ENCODE assay signal across 8 mouse cellular contexts in the genomic region with DNA sequence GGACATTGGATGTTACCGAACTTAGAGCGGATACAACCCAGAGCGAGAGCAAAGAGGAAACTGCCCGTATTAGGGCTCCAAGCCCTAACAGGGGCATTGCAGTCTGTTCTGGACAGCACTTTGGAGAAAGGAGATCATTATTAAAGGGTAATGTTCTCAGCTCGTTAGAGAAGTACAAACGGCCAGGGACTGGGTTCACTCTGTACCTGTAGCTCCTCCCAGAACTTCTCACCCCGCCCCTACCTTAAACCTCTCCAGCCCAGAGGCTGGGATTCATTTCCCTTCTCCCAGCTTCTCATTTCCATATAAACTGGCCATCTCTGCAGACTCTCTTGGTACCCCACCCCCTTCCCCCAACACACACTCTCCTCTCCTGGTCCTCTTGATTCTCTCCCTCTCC. TPM values are rescaled to one million over a fixed set of nuclear protein-coding genes. Genes with fewer than 3 reads are reported as not detected.
DNase-seq lines count a peak whose midpoint lies in the region; ATAC-seq lines count a peak whose summit lies in the region.

No protein-coding gene starts in this region.

- H3K9me3 ChIP-seq in heart, embryonic 14.5 days (ENCODE audit: control insufficient read depth, low read length): no peaks in the 10 kb centered on the region
- H3K9me3 ChIP-seq in hindbrain, embryonic 15.5 days: no peaks in the 10 kb centered on the region
- no peaks in the 10 kb centered on the region for H3K9me3 ChIP-seq in liver, embryonic 13.5 days (replicated peaks)
- no peaks in the 10 kb centered on the region for H3K9me3 ChIP-seq in stomach, embryonic 16.5 days (replicated peaks; ENCODE audit: control insufficient read depth, low read length)

- no peak for ATAC-seq in heart, embryonic 14.5 days (ENCODE audit: insufficient number of reproducible peaks, insufficient read depth, low FRiP score, low read depth)
- no peak for ATAC-seq in hindbrain, embryonic 15.5 days (ENCODE audit: low FRiP score, low read depth)
- ATAC-seq in liver, embryonic 13.5 days (ENCODE audit: low read depth): no peak
- no peak for ATAC-seq in stomach, embryonic 16.5 days (ENCODE audit: insufficient read depth, low FRiP score)

- peaks cover 10 to 20% of the 10 kb centered on the region in 2 experiments for H3K4me1 ChIP-seq in heart, embryonic 14.5 days (ENCODE audit: control insufficient read depth in 2 of 2, insufficient read depth in 2 of 2, low read length in 2 of 2)
- H3K4me1 ChIP-seq in brown adipose tissue, adult 24 weeks (ENCODE audit: control insufficient read depth, insufficient read depth, insufficient read length, low read length): peaks cover 9% of the 10 kb centered on the region
- H3K4me1 ChIP-seq in hindbrain, embryonic 15.5 days (replicated peaks): peaks cover 31% of the 10 kb centered on the region
- peaks cover 45% of the 10 kb centered on the region for H3K4me1 ChIP-seq in liver, embryonic 13.5 days (replicated peaks)
- peaks cover 20% of the 10 kb centered on the region for H3K4me1 ChIP-seq in stomach, embryonic 16.5 days (ENCODE audit: control insufficient read depth, insufficient read depth, low read length)

- H3K36me3 ChIP-seq in heart, embryonic 14.5 days (ENCODE audit: control insufficient read depth, insufficient read depth, low read length): no peaks in the 10 kb centered on the region
- H3K36me3 ChIP-seq in hindbrain, embryonic 15.5 days: no peaks in the 10 kb centered on the region
- no peaks in the 10 kb centered on the region for H3K36me3 ChIP-seq in liver, embryonic 13.5 days
- H3K36me3 ChIP-seq in stomach, embryonic 16.5 days (ENCODE audit: control insufficient read depth, insufficient read depth, low read length): no peaks in the 10 kb centered on the region

- WGBS in heart, embryonic 14.5 days: under 1% methylated on average over 7 of the region's 7 CpGs
- WGBS in hindbrain, embryonic 15.5 days: 2% methylated on average over 7 of the region's 7 CpGs
- 1% methylated on average over 7 of the region's 7 CpGs for WGBS in liver, embryonic 13.5 days (ENCODE audit: insufficient replicate concordance)
- under 1% methylated on average over 7 of the region's 7 CpGs for WGBS in stomach, embryonic 16.5 days

- peak overlapping the region; percentile 68 to 74 for H3K4me3 ChIP-seq in heart, embryonic 14.5 days (ENCODE audit: control insufficient read depth in 1 of 2, insufficient read depth in 1 of 2, low read depth in 1 of 2, low read length in 2 of 2)
- H3K4me3 ChIP-seq in brown adipose tissue, adult 24 weeks (ENCODE audit: insufficient read depth, low read depth, low read length): peak overlapping the region; percentile 92
- peak overlapping the region; percentile 70 for H3K4me3 ChIP-seq in hindbrain, embryonic 15.5 days
- H3K4me3 ChIP-seq in liver, embryonic 13.5 days (replicated peaks): peak overlapping the region; percentile 78
- peak overlapping the region; percentile 72 for H3K4me3 ChIP-seq in stomach, embryonic 16.5 days (replicated peaks; ENCODE audit: low read length)

- DNase-seq in heart, adult 18-20 months: no peak
- DNase-seq in liver, embryonic 13.5 days: no peak
- DNase-seq in cerebellum, adult 11 months: no peak
- no peak for DNase-seq in layer of hippocampus, postnatal 36 days

- H3K9ac ChIP-seq in heart, embryonic 14.5 days (ENCODE audit: low read length): peak overlapping the region; percentile 78
- peak overlapping the region; percentile 62 for H3K9ac ChIP-seq in hindbrain, embryonic 15.5 days
- peak overlapping the region; percentile 83 for H3K9ac ChIP-seq in liver, embryonic 13.5 days
- peak overlapping the region; percentile 78 for H3K9ac ChIP-seq in stomach, embryonic 16.5 days (ENCODE audit: low read length)

- H3K27ac ChIP-seq in heart, embryonic 14.5 days (replicated peaks in 1 of 2; ENCODE audit: control insufficient read depth in 1 of 2, insufficient read depth in 1 of 2, low read depth in 2 of 2, low read length in 2 of 2): no peak overlapping the region
- H3K27ac ChIP-seq in brown adipose tissue, adult 24 weeks (replicated peaks; ENCODE audit: low read depth, low read length): no peak overlapping the region
- H3K27ac ChIP-seq in hindbrain, embryonic 15.5 days (replicated peaks): no peak overlapping the region
- H3K27ac ChIP-seq in liver, embryonic 13.5 days: no peak overlapping the region
- peak overlapping the region; percentile 94 for H3K27ac ChIP-seq in stomach, embryonic 16.5 days (ENCODE audit: low read length)

- H3K4me2 ChIP-seq in heart, embryonic 14.5 days (ENCODE audit: low read length): peak overlapping the region; percentile 91
- peak overlapping the region; percentile 82 for H3K4me2 ChIP-seq in hindbrain, embryonic 15.5 days
- H3K4me2 ChIP-seq in liver, embryonic 13.5 days: peak overlapping the region; percentile 91
- H3K4me2 ChIP-seq in stomach, embryonic 16.5 days (ENCODE audit: low read depth, low read length): peak overlapping the region; percentile 68

- no peaks in the 10 kb centered on the region for H3K27me3 ChIP-seq in heart, embryonic 14.5 days (ENCODE audit: control insufficient read depth, insufficient read depth, low read length)
- no peaks in the 10 kb centered on the region for H3K27me3 ChIP-seq in hindbrain, embryonic 15.5 days
- H3K27me3 ChIP-seq in liver, embryonic 13.5 days: no peaks in the 10 kb centered on the region
- no peaks in the 10 kb centered on the region for H3K27me3 ChIP-seq in stomach, embryonic 16.5 days (ENCODE audit: control insufficient read depth, insufficient read depth, low read length)

RNA-seq across cellular contexts. Expression of a gene that starts 0.8 kb away (rescaled TPM):
- polyA plus RNA-seq in heart, embryonic 14.5 days (2014; fragmentation: Nextera tagmentation; extraction: Ambion mirVana): 27.9 and 30.8 TPM in 2 replicates
- total RNA-seq in heart, adult 18-20 months (2021): 1 to 10 TPM; 2.6 to 4.8 TPM
- polyA plus RNA-seq in brown adipose tissue, adult 24 weeks (2012; ENCODE audit: insufficient read depth, insufficient read length, missing spikeins): 3.8 TPM in 1 of 2 replicates, not detected in the other
- polyA plus RNA-seq in hindbrain, embryonic 15.5 days (2015; fragmentation: Nextera tagmentation; extraction: Ambion mirVana): 35.7 TPM in 2 replicates
- 19.0 and 20.9 TPM in 2 replicates for polyA plus RNA-seq in liver, embryonic 13.5 days (2015; fragmentation: Nextera tagmentation; extraction: Ambion mirVana)
- 34.4 and 38.7 TPM in 2 replicates for polyA plus RNA-seq in stomach, embryonic 16.5 days (2015; fragmentation: Nextera tagmentation; extraction: Ambion mirVana)
- 1 to 10 TPM; 5.8 to 8.0 TPM for total RNA-seq in layer of hippocampus, postnatal 36 days (2021)

RNA-seq across cellular contexts. Expression of a gene that starts 3.1 kb away (rescaled TPM):
- 12.9 and 13.7 TPM in 2 replicates for polyA plus RNA-seq in heart, embryonic 14.5 days (2014; fragmentation: Nextera tagmentation; extraction: Ambion mirVana)
- 1 to 10 TPM; 7.2 to 9.5 TPM for total RNA-seq in heart, adult 18-20 months (2021)
- polyA plus RNA-seq in brown adipose tissue, adult 24 weeks (2012; ENCODE audit: insufficient read depth, insufficient read length, missing spikeins): 13.1 and 16.8 TPM in 2 replicates
- polyA plus RNA-seq in hindbrain, embryonic 15.5 days (2015; fragmentation: Nextera tagmentation; extraction: Ambion mirVana): 48.2 and 49.6 TPM in 2 replicates
- 5.5 and 5.7 TPM in 2 replicates for polyA plus RNA-seq in liver, embryonic 13.5 days (2015; fragmentation: Nextera tagmentation; extraction: Ambion mirVana)
- polyA plus RNA-seq in stomach, embryonic 16.5 days (2015; fragmentation: Nextera tagmentation; extraction: Ambion mirVana): 15.1 and 16.5 TPM in 2 replicates
- 10 to 100 TPM; 35.5 to 38.6 TPM for total RNA-seq in layer of hippocampus, postnatal 36 days (2021)

RNA-seq across cellular contexts. Expression of a gene that starts 41.5 kb away (rescaled TPM):
- polyA plus RNA-seq in heart, embryonic 14.5 days (2014; fragmentation: Nextera tagmentation; extraction: Ambion mirVana): not detected in 2 replicates
- total RNA-seq in heart, adult 18-20 months (2021): not detected
- polyA plus RNA-seq in brown adipose tissue, adult 24 weeks (2012; ENCODE audit: insufficient read depth, insufficient read length, missing spikeins): not detected in 2 replicates
- not detected in 2 replicates for polyA plus RNA-seq in hindbrain, embryonic 15.5 days (2015; fragmentation: Nextera tagmentation; extraction: Ambion mirVana)
- not detected in 2 replicates for polyA plus RNA-seq in liver, embryonic 13.5 days (2015; fragmentation: Nextera tagmentation; extraction: Ambion mirVana)
- polyA plus RNA-seq in stomach, embryonic 16.5 days (2015; fragmentation: Nextera tagmentation; extraction: Ambion mirVana): not detected in 2 replicates
- not detected for total RNA-seq in layer of hippocampus, postnatal 36 days (2021)

RNA-seq across cellular contexts. Expression of a gene that starts 58.4 kb away (rescaled TPM):
- polyA plus RNA-seq in heart, embryonic 14.5 days (2014; fragmentation: Nextera tagmentation; extraction: Ambion mirVana): not detected in 2 replicates
- not detected for total RNA-seq in heart, adult 18-20 months (2021)
- not detected in 2 replicates for polyA plus RNA-seq in brown adipose tissue, adult 24 weeks (2012; ENCODE audit: insufficient read depth, insufficient read length, missing spikeins)
- not detected in 2 replicates for polyA plus RNA-seq in hindbrain, embryonic 15.5 days (2015; fragmentation: Nextera tagmentation; extraction: Ambion mirVana)
- not detected in 2 replicates for polyA plus RNA-seq in liver, embryonic 13.5 days (2015; fragmentation: Nextera tagmentation; extraction: Ambion mirVana)
- polyA plus RNA-seq in stomach, embryonic 16.5 days (2015; fragmentation: Nextera tagmentation; extraction: Ambion mirVana): not detected in 2 replicates
- total RNA-seq in layer of hippocampus, postnatal 36 days (2021): not detected

RNA-seq across cellular contexts. Expression of a gene that starts 58.5 kb away (rescaled TPM):
- polyA plus RNA-seq in heart, embryonic 14.5 days (2014; fragmentation: Nextera tagmentation; extraction: Ambion mirVana): not detected in 2 replicates
- not detected for total RNA-seq in heart, adult 18-20 months (2021)
- not detected in 2 replicates for polyA plus RNA-seq in brown adipose tissue, adult 24 weeks (2012; ENCODE audit: insufficient read depth, insufficient read length, missing spikeins)
- polyA plus RNA-seq in hindbrain, embryonic 15.5 days (2015; fragmentation: Nextera tagmentation; extraction: Ambion mirVana): not detected in 2 replicates
- not detected in 2 replicates for polyA plus RNA-seq in liver, embryonic 13.5 days (2015; fragmentation: Nextera tagmentation; extraction: Ambion mirVana)
- polyA plus RNA-seq in stomach, embryonic 16.5 days (2015; fragmentation: Nextera tagmentation; extraction: Ambion mirVana): not detected in 2 replicates
- total RNA-seq in layer of hippocampus, postnatal 36 days (2021): not detected
